Mouse (Mus musculus) cerebellum, adult 8-10 months (tissue): ENCODE data around the gene Cd209a.
A peak's percentile ranks its signal among the peaks of the same experiment; 100 is the strongest.
"Not testable (repeated sequence)": the region's sequence is repeated elsewhere in the genome, so short reads cannot be mapped to it uniquely, and the experiment has no call there.

ENCODE experiments used
- DNase-seq: peaks from one replicate; pipeline ENCODE4 v3.0.0; 2022

The Cd209a gene

DNA sequence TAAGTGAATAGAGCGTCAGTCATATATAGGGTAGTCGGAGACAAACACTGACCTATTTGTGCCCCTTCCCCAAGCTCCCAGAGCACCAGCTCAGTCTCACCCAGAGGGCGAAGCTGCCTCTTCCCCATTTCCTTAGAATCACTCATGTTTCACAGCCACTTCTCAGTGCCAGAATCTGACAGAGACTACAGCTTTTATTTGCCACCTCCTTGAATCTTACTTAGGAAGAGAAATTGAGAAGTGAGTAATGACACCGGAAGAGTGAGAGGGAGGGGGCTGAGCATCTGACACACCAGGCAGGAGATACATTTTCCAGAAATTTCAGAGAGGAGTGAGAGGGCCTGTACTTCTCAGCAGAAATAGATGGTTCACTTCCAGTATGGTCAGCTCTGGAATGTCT is at the start of gene Cd209a:
Gene Cd209a (minus strand): TSS at position 224 of the 400 bp plus-strand sequence.
- DNase-seq: no peak

GRCm38 (mm10) chr8:3768641-3769040 is 19.9 kb upstream of the Cd209a start:
- not testable (repeated sequence) for DNase-seq

GRCm38 (mm10) chr8:3754261-3754850 is 5.6 kb upstream of the Cd209a start:
- peak; percentile 22 for DNase-seq

- DNase-seq: no peak
Observed at GRCm38 (mm10) chr8:3736947-3737346, 11.8 kb downstream of the Cd209a start.

- no peak for DNase-seq
Observed at GRCm38 (mm10) chr8:3735599-3735998, 13.2 kb downstream of the Cd209a start.

- no peak for DNase-seq
Observed at GRCm38 (mm10) chr8:3734084-3734483, 14.7 kb downstream of the Cd209a start.

DNA sequence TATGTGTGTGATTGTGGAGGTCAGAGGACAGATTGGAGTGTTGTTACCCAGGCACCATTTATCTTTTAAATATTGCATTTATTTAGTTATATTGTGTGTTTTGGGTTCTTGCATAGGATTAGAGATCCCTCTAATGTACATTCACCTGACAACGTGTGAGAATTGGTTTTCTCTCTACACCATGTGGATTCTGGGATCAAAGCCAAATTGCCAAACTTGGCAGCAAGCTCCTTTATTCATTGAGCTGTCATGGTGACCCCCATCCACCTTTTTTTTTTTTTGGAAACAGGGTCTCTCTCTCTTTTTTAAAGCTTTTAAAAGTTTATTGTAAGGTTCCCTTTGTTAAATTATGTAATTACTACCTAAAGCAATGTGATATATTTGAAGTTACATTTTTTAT is 27.7 kb downstream of the Cd209a start:
- DNase-seq: no peak

GRCm38 (mm10) chr8:3720551-3720950 is 28.2 kb downstream of the Cd209a start, which contains the start of gene Clec4g:
Gene Clec4g, minus strand, starts transcription at chr8:3720651.
- DNase-seq: no peak

DNA sequence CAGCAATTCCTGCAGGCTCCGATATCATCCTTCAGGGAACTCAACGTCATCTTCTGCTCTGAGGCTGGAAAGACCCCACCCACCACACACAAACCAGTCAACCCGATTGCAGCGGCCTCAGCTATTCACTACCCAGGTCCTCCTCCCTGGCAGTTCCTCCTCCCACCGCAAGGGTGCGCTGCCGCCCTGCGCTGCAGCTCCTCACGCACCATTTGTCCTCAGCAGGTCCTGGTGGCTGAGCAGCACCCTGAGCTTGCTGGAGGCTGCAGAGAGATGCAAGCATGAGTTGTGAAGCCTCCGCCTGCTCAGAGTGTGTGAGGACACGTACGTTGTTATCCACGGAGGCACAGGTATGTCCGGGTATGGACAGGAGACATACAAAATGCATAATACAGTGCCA is 30.2 kb downstream of the Cd209a start:
- peak; percentile 43 for DNase-seq

GRCm38 (mm10) chr8:3717321-3717954 is 31.3 kb downstream of the Cd209a start:
- DNase-seq: no peak

GRCm38 (mm10) chr8:3711646-3712045 is 37.1 kb downstream of the Cd209a start:
- no peak for DNase-seq

DNA sequence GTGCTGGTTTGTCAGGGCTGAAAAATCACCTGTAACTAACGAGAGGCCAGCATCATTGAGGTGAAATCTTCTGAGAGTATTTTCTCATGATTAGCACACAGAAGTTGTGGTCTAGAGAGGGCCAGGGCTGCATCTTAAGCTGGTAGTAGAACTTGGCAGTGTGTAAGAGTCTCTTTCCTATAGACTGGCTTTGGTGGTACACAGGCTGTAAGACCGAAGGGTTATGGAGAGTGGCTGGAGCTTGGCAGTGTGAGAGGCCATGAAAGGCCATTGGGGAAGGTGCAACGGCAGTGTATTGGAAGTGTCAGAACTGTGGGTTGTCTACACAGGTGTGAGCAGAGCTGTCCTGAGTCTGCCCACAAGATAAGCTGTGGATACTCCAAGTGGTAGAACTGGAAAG is 38.5 kb downstream of the Cd209a start:
- no peak for DNase-seq

DNA sequence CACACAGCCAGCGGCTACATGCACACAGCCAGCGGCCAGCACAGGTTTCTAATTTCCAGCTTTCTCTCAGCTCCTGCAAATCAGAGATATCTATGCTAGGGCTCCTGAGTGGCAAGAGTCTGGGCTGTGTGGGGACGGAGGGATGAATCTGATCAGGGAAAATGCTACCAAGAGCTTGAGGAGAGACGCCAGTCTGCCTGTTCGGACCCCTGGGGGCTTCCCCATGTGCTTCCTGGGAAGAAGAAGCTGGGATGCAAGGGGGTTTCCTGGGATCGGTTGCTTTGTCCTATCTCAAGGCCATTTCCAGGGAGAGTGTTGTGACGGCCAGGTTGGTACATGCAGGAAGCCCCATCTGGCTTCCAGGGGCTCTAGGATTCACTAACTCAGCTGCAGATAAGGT is 41.2 kb downstream of the Cd209a start:
- DNase-seq: no peak

GRCm38 (mm10) chr8:3705711-3706110 is 43.1 kb downstream of the Cd209a start:
- DNase-seq: no peak

DNA sequence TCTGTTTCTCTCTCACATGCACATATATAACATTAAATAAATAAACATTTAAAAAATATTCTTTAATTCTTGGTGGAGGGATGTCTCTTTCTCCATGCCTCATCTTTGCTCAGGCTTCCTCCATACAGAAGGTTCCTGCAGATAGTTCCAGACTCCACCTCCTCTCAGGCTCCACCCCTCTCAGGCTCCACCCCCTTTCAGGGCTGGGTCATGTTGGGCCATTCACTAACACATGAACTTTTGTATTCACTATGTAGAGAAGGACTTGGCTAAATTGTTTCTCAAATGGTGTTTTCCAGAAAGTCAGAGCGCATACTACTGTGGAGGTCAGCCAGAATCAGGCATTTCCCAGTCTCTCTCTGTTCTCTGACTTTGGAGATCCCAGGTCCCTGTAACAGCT is 47.3 kb downstream of the Cd209a start:
- DNase-seq: no peak

- DNase-seq: no peak
Observed at GRCm38 (mm10) chr8:3694121-3694520, 54.7 kb downstream of the Cd209a start, which contains the start of gene Fcer2a. Gene Fcer2a, minus strand, starts transcription at chr8:3694175.
